Mouse (Mus musculus) forebrain, embryonic 13.5 days (tissue): ENCODE measurements at regions not wholly inside any gene's neighbourhood (a gene's known extent, or its start where the extent isn't known, plus 50 kb on each side); places are given as distances from the start of the nearest gene placed in this dataset.

ENCODE experiments used
- ATAC-seq: fragments of 200-750 bp; cut with Nextera tagmentation; 2 replicates; pipeline ENCODE4 v1.8.0; 2017
- H3K27ac ChIP-seq: fragments of 300-500 bp; sonication (generic); 2 replicates; pipeline ENCODE4 v1.5.1; 2015; ENCODE audit warnings: inconsistent platforms, mild to moderate bottlenecking, moderate library complexity
- H3K27me3 ChIP-seq: fragments of 300-500 bp; sonication (generic); 2 replicates; pipeline ENCODE4 v1.6.1; 2015; ENCODE audit warnings: mild to moderate bottlenecking, inconsistent platforms
- H3K36me3 ChIP-seq: fragments of 300-500 bp; sonication (generic); 2 replicates; pipeline ENCODE4 v1.6.1; 2015; ENCODE audit warnings: mild to moderate bottlenecking, inconsistent platforms; ENCODE audit not compliant: poor library complexity, severe bottlenecking
- H3K4me1 ChIP-seq: fragments of 300-500 bp; sonication (generic); 2 replicates; pipeline ENCODE4 v1.6.1; 2015; ENCODE audit warnings: inconsistent platforms
- H3K4me2 ChIP-seq: fragments of 300-500 bp; sonication (generic); 2 replicates; pipeline ENCODE4 v1.6.1; 2015; ENCODE audit warnings: inconsistent platforms, mild to moderate bottlenecking, moderate library complexity
- H3K4me3 ChIP-seq: fragments of 300-500 bp; sonication (generic); 2 replicates; pipeline ENCODE4 v1.5.1; 2015; ENCODE audit warnings: mild to moderate bottlenecking, inconsistent platforms
- H3K9ac ChIP-seq: fragments of 300-500 bp; sonication (generic); 2 replicates; pipeline ENCODE4 v1.6.1; 2015; ENCODE audit warnings: mild to moderate bottlenecking, inconsistent platforms
- H3K9me3 ChIP-seq: fragments of 300-500 bp; sonication (generic); replicated peaks from 2 replicates; pipeline ENCODE4 v1.6.1; 2016; ENCODE audit warnings: inconsistent platforms
- WGBS: fragments of 180-500 bp; shearing (Covaris S2); methylation state at CpG from one replicate; pipeline ENCODE4 v1.1.7; 2015; 5-methylcytosine and 5-hydroxymethylcytosine counted together

- Histone ChIP-seq H3K4me1 (peaks cover 34% of the 10 kb centered on the region), H3K9me3 (no peaks in the 10 kb centered on the region), H3K27ac (no peak overlapping the region), H3K27me3 (no peaks in the 10 kb centered on the region), H3K4me3 (no peak overlapping the region), H3K4me2 (no peak overlapping the region), H3K9ac (no peak overlapping the region), H3K36me3 (no peaks in the 10 kb centered on the region)
- ATAC-seq = no peak
- 95% methylated on average over 4 of the region's 4 CpGs for WGBS
Observed at GRCm38 (mm10) chr6:39258656-39259055, 52.1 kb upstream of the Kdm7a start.

- WGBS = 46% methylated on average over 7 of the region's 7 CpGs
- H3K9me3 ChIP-seq = no peaks in the 10 kb centered on the region
- no peaks in the 10 kb centered on the region for H3K27me3 ChIP-seq
- H3K36me3 ChIP-seq = no peaks in the 10 kb centered on the region
- peak overlapping the region; percentile 48; the same call in 1 of the 2 replicates for H3K4me3 ChIP-seq
- H3K27ac ChIP-seq = no peak overlapping the region
- ATAC-seq = no peak
- H3K4me1 ChIP-seq = peaks cover 34% of the 10 kb centered on the region
- peak overlapping the region; percentile 59 for H3K9ac ChIP-seq
- peak overlapping the region; percentile 88 for H3K4me2 ChIP-seq
Observed at GRCm38 (mm10) chr6:39257667-39258395, 51.2 kb upstream of the Kdm7a start.

GRCm38 (mm10) chr6:39257111-39257571, 50.6 kb upstream of the Kdm7a start:
- H3K9ac ChIP-seq = peak overlapping the region; percentile 59

GRCm38 (mm10) chr6:39256304-39257103, 49.9 kb upstream of the Kdm7a start:
- peak overlapping the region; percentile 59 for H3K9ac ChIP-seq
- H3K4me3 ChIP-seq = peak overlapping the region; percentile 48
- H3K27me3 ChIP-seq = no peaks in the 10 kb centered on the region
- no peaks in the 10 kb centered on the region for H3K36me3 ChIP-seq
- peak overlapping the region; percentile 88 for H3K4me2 ChIP-seq
- peaks cover 34% of the 10 kb centered on the region for H3K4me1 ChIP-seq
- H3K9me3 ChIP-seq = no peaks in the 10 kb centered on the region; the same call in 1 of the 2 replicates
- 3% methylated on average over 48 of the region's 48 CpGs for WGBS
- H3K27ac ChIP-seq = peak overlapping the region; percentile 52
- peak; percentile 91 for ATAC-seq

More at GRCm38 (mm10) chr6:39257111-39257571, 50.6 kb upstream of the Kdm7a start:
- Histone ChIP-seq H3K4me3 (peak overlapping the region; percentile 48), H3K4me2 (peak overlapping the region; percentile 88), H3K9me3 (no peaks in the 10 kb centered on the region), H3K36me3 (no peaks in the 10 kb centered on the region), H3K27me3 (no peaks in the 10 kb centered on the region), H3K27ac (peak overlapping the region; percentile 52), H3K4me1 (peaks cover 34% of the 10 kb centered on the region)
- WGBS = 2% methylated on average over 18 of the region's 18 CpGs
- peak; percentile 68 for ATAC-seq
